Mouse (Mus musculus): ENCODE results near the gene Akap6.

DNA sequence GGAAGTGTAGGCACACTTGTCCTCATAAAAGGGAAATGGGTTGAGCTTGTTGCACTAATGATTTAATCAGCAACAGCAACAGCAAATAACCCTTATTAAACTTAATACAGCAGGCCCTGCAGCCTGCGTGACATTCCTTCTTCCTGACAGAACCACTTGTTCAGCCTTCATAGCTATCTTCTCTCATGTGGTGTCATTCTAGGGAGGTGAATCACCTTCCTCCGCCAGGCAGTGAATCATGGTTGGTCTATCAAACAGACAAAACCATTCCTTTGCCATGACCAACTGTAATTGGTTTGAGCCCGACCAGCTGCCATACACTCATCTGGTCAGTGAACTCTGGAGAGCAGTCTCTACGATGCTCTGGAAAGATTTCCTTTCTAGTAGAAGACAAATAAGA is 251.5 kb downstream of the Akap6 start:
- TF ChIP-seq PAX5 (IDR thresholded peaks at IDR 0.05; ENCODE audit: low read length) (no peak), BHLHE40 (IDR thresholded peaks at IDR 0.05; ENCODE audit: low read depth, low read length) (no peak)
